Mouse (Mus musculus): Measurements from ENCODE around the gene Kdm2b.

Gene Kdm2b

DNA sequence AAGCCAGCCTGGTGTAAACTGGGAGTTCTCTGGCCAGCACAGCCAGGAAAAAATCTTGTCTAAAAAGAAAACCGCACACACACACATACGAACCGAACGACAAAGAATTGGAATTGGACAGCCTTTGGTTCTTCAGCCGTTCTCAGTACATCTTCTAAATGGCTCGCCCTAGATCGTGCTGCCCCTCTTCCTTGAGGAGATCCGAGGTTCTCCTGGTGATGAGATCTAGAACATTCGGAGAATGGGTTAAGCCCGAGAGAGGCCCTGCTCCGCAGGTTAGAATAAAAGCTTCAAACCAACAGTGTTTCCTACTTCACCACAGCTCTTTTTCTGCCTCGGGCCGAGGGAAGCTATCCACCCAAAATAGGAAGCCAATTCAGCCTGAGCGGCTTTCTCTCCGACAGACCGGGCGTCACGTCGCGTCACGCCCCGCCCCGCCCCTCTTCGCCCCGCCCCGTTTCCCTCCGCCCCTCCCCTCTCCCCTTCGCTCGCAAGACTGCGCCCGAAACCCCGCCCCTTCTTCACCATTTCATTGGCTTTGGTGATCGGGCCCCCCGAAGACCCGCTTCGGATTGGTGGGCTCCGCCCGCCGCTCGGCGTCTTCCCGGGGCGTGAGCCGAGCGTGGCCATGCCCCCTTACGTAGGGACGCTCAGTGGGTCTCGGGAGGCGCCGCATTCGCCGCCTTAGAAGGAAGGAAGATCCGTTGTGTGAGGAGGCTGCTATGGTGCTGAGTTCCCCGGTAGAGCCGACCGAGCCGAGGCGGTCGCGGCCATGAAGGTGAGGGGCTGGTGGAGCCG, 139.9 kb downstream of the Kdm2b start, which contains the start of gene Rnf34:
Gene Rnf34, plus strand, starts transcription at position 528 of the 798 bp plus-strand sequence.
- peak; percentile 98 for DNase-seq (ENCODE audit: low spot score in 2 of 2)

DNA sequence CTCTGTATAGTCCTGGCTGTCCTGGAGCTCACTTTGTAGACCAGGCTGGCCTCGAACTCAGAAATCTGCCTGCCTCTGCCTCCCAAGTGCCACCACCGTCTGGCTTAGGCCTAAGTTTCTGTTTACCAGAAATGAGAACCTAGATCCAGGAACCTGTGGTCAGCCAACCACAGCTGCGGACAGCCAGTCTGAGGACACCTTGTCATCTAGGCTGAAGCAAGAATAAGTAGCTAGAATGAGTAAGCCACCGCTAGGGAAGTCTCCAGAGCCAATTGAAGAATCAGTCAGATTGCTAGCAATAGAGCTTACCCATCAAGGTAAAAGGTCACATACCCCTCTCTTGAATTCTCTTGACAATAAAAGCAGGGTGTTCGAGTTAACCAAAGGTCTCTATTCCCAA, 145.8 kb downstream of the Kdm2b start:
- DNase-seq (ENCODE audit: low spot score in 2 of 2), result no peak

DNA sequence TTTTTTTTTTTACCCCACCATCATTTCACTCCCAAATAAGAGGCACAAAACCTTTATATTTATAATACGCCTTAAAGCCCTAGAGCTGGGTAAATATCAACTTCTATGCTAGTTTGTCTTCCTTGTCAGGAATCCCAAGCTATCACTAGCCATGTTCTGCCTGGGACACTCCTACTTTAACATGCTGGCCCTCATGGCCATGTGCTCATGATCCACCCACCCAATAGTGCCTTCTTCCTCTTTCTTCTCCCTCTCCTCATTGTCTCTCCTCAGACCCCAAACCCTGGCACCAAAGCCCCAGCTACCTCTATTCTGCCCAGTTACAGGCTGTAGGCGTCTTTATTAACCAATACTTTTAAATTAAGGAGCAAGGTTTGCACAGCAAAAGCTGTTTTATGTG, 148.5 kb downstream of the Kdm2b start:
- no peak for DNase-seq (ENCODE audit: low spot score in 2 of 2)

DNA sequence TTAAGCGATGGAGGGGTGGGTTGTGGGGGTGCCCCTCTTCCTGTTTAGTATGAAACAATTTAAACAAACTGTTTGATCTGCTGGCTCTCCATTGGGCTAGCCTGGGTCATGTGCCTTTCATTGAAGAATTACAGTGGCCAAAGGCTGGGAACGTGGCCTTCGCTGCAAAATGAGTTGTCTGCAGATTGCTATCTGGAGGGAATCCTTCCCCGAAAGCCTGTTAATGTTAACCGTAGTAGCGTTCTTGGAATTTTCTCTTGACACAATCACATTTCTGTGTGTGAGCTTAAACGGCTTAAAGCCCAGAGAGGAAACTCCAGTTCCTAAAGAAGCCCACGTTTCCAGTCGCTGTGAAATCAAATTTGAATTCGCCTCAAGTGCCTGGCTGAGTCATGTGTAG, 156.6 kb downstream of the Kdm2b start:
- DNase-seq (ENCODE audit: low spot score in 2 of 2), result no peak

DNA sequence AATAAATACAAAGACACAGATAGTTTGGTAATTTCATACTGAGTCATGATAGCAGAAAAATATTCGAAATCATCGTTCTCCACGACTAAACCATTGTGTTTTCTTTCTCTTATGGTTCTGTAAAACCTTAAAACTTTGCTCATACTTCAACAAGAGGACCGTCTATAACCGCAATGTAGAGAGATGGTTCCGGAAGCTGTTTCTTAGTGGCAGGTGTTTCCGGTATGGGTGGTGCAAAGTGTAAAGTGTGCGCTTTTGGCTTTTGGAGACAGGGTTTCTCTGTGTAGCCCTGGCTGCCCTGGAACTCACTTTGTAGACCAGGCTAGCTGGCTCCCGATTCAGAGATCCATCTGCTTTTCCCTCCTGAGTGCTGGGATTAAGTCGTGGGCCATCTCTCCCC, 157.1 kb downstream of the Kdm2b start:
- no peak for DNase-seq (ENCODE audit: low spot score in 2 of 2)

DNA sequence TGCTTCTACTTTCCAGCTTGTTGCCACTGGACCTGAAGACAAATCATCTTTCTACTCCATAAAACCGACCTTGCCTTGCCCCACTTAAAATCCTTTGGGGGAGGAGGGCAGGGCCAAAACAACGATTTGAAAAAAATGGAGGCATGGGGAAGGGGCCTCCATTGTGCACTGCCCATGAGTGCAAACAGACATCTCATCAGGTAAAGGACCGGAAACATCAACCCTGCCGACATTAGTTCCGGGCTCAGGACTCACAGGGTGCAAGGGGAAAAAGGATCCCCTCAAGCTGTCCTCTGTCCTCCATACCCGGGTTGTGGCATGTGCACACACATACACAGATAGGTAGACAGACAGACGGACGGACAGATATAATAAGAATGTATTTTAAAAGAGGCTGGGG, 164.5 kb downstream of the Kdm2b start:
- no peak for DNase-seq (ENCODE audit: low spot score in 2 of 2)

DNA sequence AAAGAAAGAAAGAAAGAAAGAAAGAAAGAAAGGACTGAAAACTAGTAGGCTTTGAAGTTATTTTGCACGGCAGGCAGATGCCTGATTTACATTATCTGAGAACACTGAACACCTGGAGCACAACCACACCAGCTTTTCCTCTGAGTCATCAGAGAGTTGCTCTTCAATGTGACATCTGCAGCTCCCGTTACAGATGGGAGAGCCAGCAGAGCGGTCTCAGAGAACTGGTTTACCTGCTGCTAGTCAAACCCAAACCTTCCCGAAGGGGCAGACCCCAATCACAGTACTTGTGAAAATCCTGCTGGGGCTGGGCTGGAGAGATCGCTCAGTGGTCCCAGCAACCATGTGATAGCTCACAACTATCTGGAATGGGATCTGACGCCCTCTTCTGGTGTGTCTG, 165.2 kb downstream of the Kdm2b start:
- DNase-seq (ENCODE audit: low spot score in 2 of 2), result no peak

DNA sequence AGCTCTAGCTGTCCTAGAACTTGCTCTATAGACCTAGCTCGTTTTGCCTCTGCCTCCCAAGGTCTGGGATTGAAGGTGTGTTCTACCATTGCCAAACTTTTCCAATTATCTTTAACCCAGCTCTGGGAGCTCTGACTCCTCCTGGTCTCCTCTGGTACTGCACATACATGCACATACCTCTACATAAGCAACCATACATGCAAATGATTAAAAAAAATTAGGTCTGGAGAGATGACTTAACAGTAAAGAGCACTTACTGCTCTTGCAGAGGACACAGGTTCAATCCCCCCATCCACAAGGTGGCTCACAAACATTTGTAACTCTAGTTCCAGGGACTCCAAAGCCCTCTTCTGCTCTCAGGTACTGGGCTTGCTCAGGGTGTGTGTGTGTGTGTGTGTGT, 165.6 kb downstream of the Kdm2b start:
- no peak for DNase-seq (ENCODE audit: low spot score in 2 of 2)

DNA sequence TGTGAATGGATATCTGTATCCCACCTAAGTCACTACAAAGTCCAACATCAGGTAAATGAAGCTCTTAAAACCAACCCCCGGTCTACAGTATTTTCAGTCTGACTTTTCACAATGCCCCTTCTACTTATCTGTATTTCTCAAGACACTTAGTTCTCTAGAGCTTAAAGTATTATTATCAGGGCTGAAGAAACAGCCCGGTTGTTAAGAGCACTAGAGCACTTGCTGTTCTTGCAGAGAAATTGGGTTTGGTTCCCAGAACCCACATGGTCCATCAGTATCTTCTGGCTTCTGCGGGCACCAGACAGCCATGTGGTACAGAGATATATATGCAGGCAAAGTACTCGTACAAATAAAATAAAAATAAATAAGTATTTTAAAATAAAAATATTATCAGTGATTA, 167.2 kb downstream of the Kdm2b start:
- no peak for DNase-seq (ENCODE audit: low spot score in 2 of 2)

DNA sequence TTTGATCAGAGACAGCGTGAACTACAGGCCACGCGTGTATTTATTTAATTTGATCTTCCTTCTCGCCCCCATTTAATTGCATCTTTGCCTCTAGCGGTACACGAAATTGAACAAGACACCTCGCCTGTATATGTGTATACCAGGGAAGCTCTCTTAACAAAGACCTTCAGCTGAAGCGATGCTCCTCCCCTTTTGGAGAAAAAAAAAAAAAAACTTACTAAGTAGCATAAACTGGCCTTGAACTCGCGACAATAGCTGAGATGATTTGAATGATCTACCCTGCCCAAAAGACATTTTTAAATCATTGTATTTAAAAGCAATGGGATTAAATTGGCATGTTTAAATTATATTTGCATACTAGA, 168.1 kb downstream of the Kdm2b start:
- DNase-seq (ENCODE audit: low spot score in 2 of 2), result no peak

DNA sequence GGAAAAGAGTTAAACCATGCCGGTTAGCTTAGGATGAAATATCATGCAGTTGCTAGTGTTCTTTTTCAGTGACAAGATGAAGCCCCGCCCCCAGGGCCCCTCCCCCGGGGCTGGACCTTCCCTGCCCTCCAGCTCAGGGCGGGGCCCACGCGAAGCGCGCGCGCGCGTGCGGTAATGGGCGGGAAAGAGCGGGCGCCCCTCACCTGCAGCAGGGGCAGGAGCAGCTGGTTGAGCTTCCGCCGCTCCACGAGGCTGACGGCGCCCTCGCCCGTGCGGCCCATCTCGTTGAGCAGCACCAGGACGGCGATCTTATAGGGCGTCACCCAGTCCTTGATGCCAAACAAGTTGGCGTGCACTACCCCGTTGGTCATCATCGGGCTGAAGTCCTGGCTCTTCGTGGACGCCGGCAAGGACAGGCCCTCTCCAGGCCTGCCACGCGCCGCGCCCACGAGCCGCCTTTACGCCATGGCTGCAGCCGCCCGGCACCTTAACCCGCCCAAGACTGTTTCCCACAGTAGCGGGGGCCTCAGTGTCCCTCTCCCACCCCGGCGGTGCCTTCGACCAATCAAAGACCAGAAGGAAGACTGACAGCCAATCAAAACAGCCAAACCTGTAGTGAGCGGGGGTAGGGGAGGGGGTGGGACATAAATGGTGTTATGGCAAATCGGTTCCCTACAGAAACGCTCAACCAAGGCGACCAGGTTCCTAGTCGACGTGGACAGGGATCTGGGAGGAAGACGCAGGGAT, 168.7 kb downstream of the Kdm2b start, which contains the start of gene Anapc5:
Gene Anapc5, minus strand, starts transcription at position 563 of the 747 bp plus-strand sequence.
- DNase-seq (ENCODE audit: low spot score in 2 of 2), result peak; percentile 93 to 96
